ENCODE assay signal across 8 mouse cellular contexts in the genomic region with DNA sequence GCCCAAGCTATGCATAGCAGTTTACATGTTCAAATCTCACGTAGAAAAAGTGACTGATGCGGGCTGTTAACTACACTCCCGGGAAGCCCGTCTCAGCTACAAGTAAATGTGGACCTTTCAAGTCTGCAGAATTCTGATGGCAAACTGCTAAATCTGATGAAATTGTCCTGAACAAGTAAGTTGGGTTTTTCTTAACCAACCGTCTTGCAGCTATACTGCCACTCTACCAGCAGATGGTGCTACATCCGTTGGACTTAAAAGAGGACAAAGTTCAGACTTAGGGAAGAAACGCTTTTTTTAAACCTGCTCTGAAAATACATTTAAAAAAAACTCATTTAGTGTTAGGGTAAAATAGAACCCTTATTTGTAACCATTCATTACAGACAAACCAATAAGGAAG. TPM values are rescaled to one million over a fixed set of nuclear protein-coding genes. Genes with fewer than 3 reads are reported as not detected.
A peak's percentile ranks its signal among the peaks of the same experiment; 100 is the strongest.
DNase-seq lines count a peak whose midpoint lies in the region; ATAC-seq and TF ChIP-seq lines count a peak whose summit lies in the region.

No protein-coding gene starts in this region.

- no peak for DNase-seq in left cerebral cortex, adult 2 months (ENCODE audit: extremely low spot score in 1 of 2, low spot score in 2 of 2)
- no peak for DNase-seq in left cerebral cortex, adult 11 months (ENCODE audit: low spot score)
- peak; percentile 48 for DNase-seq in embryo, embryonic 9.5 days (ENCODE audit: extremely low spot score)
- peak; percentile 23 to 38 for DNase-seq in heart, postnatal 36 days
- DNase-seq in limb, embryonic 11.5 days (ENCODE audit: low spot score) = peak; percentile 57
- peak; percentile 63 for DNase-seq in thymus, adult 2 months
- no peak for DNase-seq in adrenal gland, postnatal 25 days

- H3K27me3 ChIP-seq in limb, embryonic 11.5 days (ENCODE audit: control insufficient read depth, insufficient read depth, low read length) = no peaks in the 10 kb centered on the region
- H3K27me3 ChIP-seq in midbrain, embryonic 12.5 days = no peaks in the 10 kb centered on the region
- H3K27me3 ChIP-seq in thymus, adult 2 months (ENCODE audit: control insufficient read depth, insufficient read depth, low read length) = no peaks in the 10 kb centered on the region

- peak overlapping the region; percentile 31; the same call in 1 of the 2 replicates for H3K9ac ChIP-seq in limb, embryonic 11.5 days (ENCODE audit: low read length)
- peak overlapping the region; percentile 41; the same call in 1 of the 2 replicates for H3K9ac ChIP-seq in midbrain, embryonic 12.5 days (replicated peaks)

- WGBS in limb, embryonic 11.5 days = 36% methylated on average over 7 of the region's 7 CpGs
- 40% methylated on average over 7 of the region's 7 CpGs for WGBS in midbrain, embryonic 12.5 days
- WGBS in thymus, adult 2 months = 29% methylated on average over 7 of the region's 7 CpGs

- TF ChIP-seq POLR2A in thymus, adult 2 months (IDR thresholded peaks at IDR 0.05; ENCODE audit: control insufficient read depth, extremely low read depth, insufficient read depth, low read length, poor library complexity) = no peak

- H3K27ac ChIP-seq in left cerebral cortex, adult 2 months = no peak overlapping the region
- no peak overlapping the region for H3K27ac ChIP-seq in limb, embryonic 11.5 days (replicated peaks; ENCODE audit: low read depth, low read length)
- no peak overlapping the region for H3K27ac ChIP-seq in midbrain, embryonic 12.5 days (replicated peaks)
- no peak overlapping the region for H3K27ac ChIP-seq in thymus, adult 2 months (ENCODE audit: control insufficient read depth, insufficient read depth, low read length)

- TF ChIP-seq CTCF in left cerebral cortex, adult 2 months (IDR thresholded peaks at IDR 0.05) = peak; percentile 93
- TF ChIP-seq CTCF in thymus, adult 2 months (IDR thresholded peaks at IDR 0.05; ENCODE audit: borderline replicate concordance, control insufficient read depth, extremely low read depth, insufficient read depth, low read length, poor library complexity) = no peak

- H3K4me3 ChIP-seq in left cerebral cortex, adult 2 months = peak overlapping the region; percentile 91
- H3K4me3 ChIP-seq in limb, embryonic 11.5 days (ENCODE audit: low read depth, low read length) = peak overlapping the region; percentile 100
- peak overlapping the region; percentile 99 for H3K4me3 ChIP-seq in midbrain, embryonic 12.5 days
- H3K4me3 ChIP-seq in thymus, adult 2 months (ENCODE audit: control insufficient read depth, insufficient read depth, low read length) = no peak overlapping the region

- intact Hi-C loops in left cerebral cortex, adult 2 months (cut with DNase I) = no loop called here
- intact Hi-C loops in heart, postnatal 36 days (cut with DNase I) = loop anchor here (5.0 kb wide), 1 partner anchor 276 kb away; a partner anchor contains a TSS

- H3K36me3 ChIP-seq in limb, embryonic 11.5 days (ENCODE audit: control insufficient read depth, insufficient read depth, low read length) = peaks cover 3% of the 10 kb centered on the region; the same call in 1 of the 2 replicates
- H3K36me3 ChIP-seq in midbrain, embryonic 12.5 days = no peaks in the 10 kb centered on the region
- no peaks in the 10 kb centered on the region; the same call in 1 of the 2 replicates for H3K36me3 ChIP-seq in thymus, adult 2 months (ENCODE audit: control insufficient read depth, insufficient read depth, low read length)

- H3K4me2 ChIP-seq in limb, embryonic 11.5 days (ENCODE audit: low read depth, severe bottlenecking) = peak overlapping the region; percentile 65
- peak overlapping the region; percentile 78 for H3K4me2 ChIP-seq in midbrain, embryonic 12.5 days (replicated peaks)

- H3K4me1 ChIP-seq in limb, embryonic 11.5 days (ENCODE audit: control insufficient read depth, insufficient read depth, low read length) = 0 out of 2 replicates have a peak, but pooled peaks cover 2% of the 10 kb centered on the region
- peaks cover 27% of the 10 kb centered on the region for H3K4me1 ChIP-seq in midbrain, embryonic 12.5 days
- peaks cover 7% of the 10 kb centered on the region for H3K4me1 ChIP-seq in thymus, adult 2 months (replicated peaks; ENCODE audit: control insufficient read depth, insufficient read depth, low read length)

- no peaks in the 10 kb centered on the region for H3K9me3 ChIP-seq in limb, embryonic 11.5 days (ENCODE audit: control insufficient read depth, low read length)
- H3K9me3 ChIP-seq in midbrain, embryonic 12.5 days = no peaks in the 10 kb centered on the region

- no peak for ATAC-seq in limb, embryonic 11.5 days (ENCODE audit: insufficient number of reproducible peaks, low FRiP score, low TSS enrichment, low read depth)
- ATAC-seq in midbrain, embryonic 12.5 days (ENCODE audit: low FRiP score, low read depth) = no peak

RNA-seq across cellular contexts. Expression of a gene that starts 2.2 kb away (rescaled TPM):
- total RNA-seq in left cerebral cortex, adult 2 months (2021) = 100 to 1,000 TPM; 120 to 128 TPM
- 10 to 100 TPM; 62.0 to 76.3 TPM for total RNA-seq in heart, postnatal 36 days (2021)
- 50.6 and 54.5 TPM in 2 replicates for polyA plus RNA-seq in limb, embryonic 11.5 days (2014; fragmentation: Nextera tagmentation; extraction: Ambion mirVana)
- 56.5 and 64.8 TPM in 2 replicates for polyA plus RNA-seq in midbrain, embryonic 12.5 days (2016; fragmentation: Nextera tagmentation; extraction: Ambion mirVana)
- 169 and 254 TPM in 2 replicates for polyA plus RNA-seq in thymus, adult 2 months (2012; rRNA removed)
- total RNA-seq in adrenal gland, postnatal 25 days (2021) = 115 and 127 TPM in 2 replicates

RNA-seq across cellular contexts. Expression of a gene that starts 12.7 kb away (rescaled TPM):
- total RNA-seq in left cerebral cortex, adult 2 months (2021) = 10 to 100 TPM; 32.6 to 36.9 TPM
- 1 to 10 TPM; 1.7 to 2.5 TPM for total RNA-seq in heart, postnatal 36 days (2021)
- 3.5 and 3.8 TPM in 2 replicates for polyA plus RNA-seq in limb, embryonic 11.5 days (2014; fragmentation: Nextera tagmentation; extraction: Ambion mirVana)
- 4.3 and 4.4 TPM in 2 replicates for polyA plus RNA-seq in midbrain, embryonic 12.5 days (2016; fragmentation: Nextera tagmentation; extraction: Ambion mirVana)
- 1.9 and 2.0 TPM in 2 replicates for polyA plus RNA-seq in thymus, adult 2 months (2012; rRNA removed)
- total RNA-seq in adrenal gland, postnatal 25 days (2021) = 1.5 and 3.2 TPM in 2 replicates

RNA-seq across cellular contexts. Expression of a gene that starts 31.3 kb away (rescaled TPM):
- total RNA-seq in left cerebral cortex, adult 2 months (2021) = 10 to 100 TPM; 31.2 to 31.6 TPM
- 10 to 100 TPM; 25.0 to 26.6 TPM for total RNA-seq in heart, postnatal 36 days (2021)
- 39.4 and 42.1 TPM in 2 replicates for polyA plus RNA-seq in limb, embryonic 11.5 days (2014; fragmentation: Nextera tagmentation; extraction: Ambion mirVana)
- polyA plus RNA-seq in midbrain, embryonic 12.5 days (2016; fragmentation: Nextera tagmentation; extraction: Ambion mirVana) = 61.7 and 69.7 TPM in 2 replicates
- 53.4 and 57.2 TPM in 2 replicates for polyA plus RNA-seq in thymus, adult 2 months (2012; rRNA removed)
- 45.4 and 55.2 TPM in 2 replicates for total RNA-seq in adrenal gland, postnatal 25 days (2021)

Comparison
In these comparisons a context has a peak if more than half of its experiments do, and no peak if none do; other contexts are left out.
1. DNase-seq: peak in embryo, embryonic 9.5 days (single experiment), heart, postnatal 36 days (2 of 2), limb, embryonic 11.5 days (single experiment) and thymus, adult 2 months (single experiment); none in left cerebral cortex, adult 2 months (0 of 2), left cerebral cortex, adult 11 months (single experiment) and adrenal gland, postnatal 25 days (single experiment).